15 mouse cellular contexts compared by ENCODE assay signal in genomic region chr4:85879376-85879775, GRCm38 (mm10).
"Had no signal": no experiment of that assay in that cellular context is flagged by ENCODE, and none has a peak within 500 bp of the region (broad histone marks: within the 10 kb centered on the region; RNA-seq: fewer than 3 reads in every experiment).

No protein-coding gene starts in this region.

- H3K27ac ChIP-seq: layer of hippocampus, adult 2 months; limb, embryonic 13.5 days; liver, embryonic 15.5 days; midbrain, embryonic 10.5 days; midbrain, embryonic 15.5 days; neural tube, embryonic 12.5 days had no signal

- H3K4me3 ChIP-seq: layer of hippocampus, adult 2 months; limb, embryonic 13.5 days; liver, embryonic 15.5 days; midbrain, embryonic 10.5 days; midbrain, embryonic 15.5 days; neural tube, embryonic 12.5 days had no signal

- DNase-seq: kidney, postnatal 36 days; left cerebral cortex, postnatal 4 days; lung, adult 2 months; lung, postnatal 36 days; right cerebral cortex, postnatal 4 days; spleen, adult 18-20 months; thymus, adult 18-20 months; thymus, postnatal 14 days had no signal

- H3K4me1 ChIP-seq: liver, embryonic 15.5 days; midbrain, embryonic 10.5 days; midbrain, embryonic 15.5 days; neural tube, embryonic 12.5 days had no signal

- H3K9me3 ChIP-seq: limb, embryonic 13.5 days; liver, embryonic 15.5 days; midbrain, embryonic 10.5 days; midbrain, embryonic 15.5 days; neural tube, embryonic 12.5 days had no signal

- H3K9ac ChIP-seq: limb, embryonic 13.5 days; liver, embryonic 15.5 days; midbrain, embryonic 15.5 days; neural tube, embryonic 12.5 days had no signal

- H3K36me3 ChIP-seq: limb, embryonic 13.5 days; liver, embryonic 15.5 days; midbrain, embryonic 10.5 days; midbrain, embryonic 15.5 days; neural tube, embryonic 12.5 days had no signal

- H3K4me2 ChIP-seq: limb, embryonic 13.5 days; liver, embryonic 15.5 days; midbrain, embryonic 15.5 days; neural tube, embryonic 12.5 days had no signal

- ATAC-seq: lung, postnatal 0 days; midbrain, embryonic 15.5 days had no signal

- H3K27me3 ChIP-seq: liver, embryonic 15.5 days; midbrain, embryonic 15.5 days; neural tube, embryonic 12.5 days had no signal
